Mouse (Mus musculus) CH12.LX (cell line): ENCODE results near the gene Kntc1.

Experiments used
- BHLHE40 ChIP-seq: IDR thresholded peaks from 2 replicates; pipeline ENCODE4 v1.6.1; 2011; ENCODE audit warnings: mild to moderate bottlenecking, low read depth, low read length, improper control_type of control experiment
- CTCF ChIP-seq, 2 experiments: IDR thresholded peaks in 1 of 2; conservative IDR thresholded peaks in 1 of 2; 2 replicates each; pipeline ENCODE4 v1.5.1; 2011 to 2012; ENCODE audit warnings: low read depth in 2 of 2, low read length in 2 of 2, improper control_type of control experiment in 1 of 2, inconsistent platforms in 1 of 2, mild to moderate bottlenecking in 1 of 2, moderate library complexity in 1 of 2
- ELF1 ChIP-seq: IDR thresholded peaks from 2 replicates; pipeline ENCODE4 v1.6.1; 2014; ENCODE audit warnings: low read depth, mild to moderate bottlenecking, inconsistent platforms, low read length, improper control_type of control experiment
- HCFC1 ChIP-seq: IDR thresholded peaks from 2 replicates; pipeline ENCODE4 v1.6.1; 2012; ENCODE audit warnings: low read depth, mild to moderate bottlenecking, inconsistent platforms, low read length, improper control_type of control experiment
- IRF4 ChIP-seq: IDR thresholded peaks from 2 replicates; pipeline ENCODE4 v1.6.1; 2014; ENCODE audit warnings: low read depth, mild to moderate bottlenecking, inconsistent platforms, low read length, improper control_type of control experiment
- KAT2A ChIP-seq: IDR thresholded peaks from 2 replicates; pipeline ENCODE4 v1.6.1; 2012; ENCODE audit warnings: low read length, improper control_type of control experiment, inconsistent platforms; ENCODE audit not compliant: insufficient replicate concordance
- NRF1 ChIP-seq: IDR thresholded peaks from 2 replicates; pipeline ENCODE4 v1.6.1; 2014; ENCODE audit warnings: low read depth, mild to moderate bottlenecking, inconsistent platforms, low read length, improper control_type of control experiment, moderate library complexity
- PAX5 ChIP-seq: IDR thresholded peaks from 2 replicates; pipeline ENCODE4 v1.6.1; 2012; ENCODE audit warnings: low read length, inconsistent platforms, mixed read lengths
- POLR2A ChIP-seq: IDR thresholded peaks from 2 replicates; pipeline ENCODE4 v1.6.1; 2011; ENCODE audit warnings: low read depth, mild to moderate bottlenecking, improper control_type of control experiment, low read length
- RAD21 ChIP-seq: IDR thresholded peaks from 2 replicates; pipeline ENCODE4 v1.6.1; 2011; ENCODE audit warnings: low read depth, mild to moderate bottlenecking, low read length, improper control_type of control experiment, moderate library complexity
- TCF12 ChIP-seq: IDR thresholded peaks from 2 replicates; pipeline ENCODE4 v1.6.1; 2014; ENCODE audit warnings: low read depth, mild to moderate bottlenecking, inconsistent platforms, low read length, improper control_type of control experiment
- USF1 ChIP-seq: IDR thresholded peaks from 2 replicates; pipeline ENCODE4 v1.6.1; 2014; ENCODE audit warnings: low read depth, mild to moderate bottlenecking, inconsistent platforms, low read length, improper control_type of control experiment
- ZNF384 ChIP-seq: IDR thresholded peaks from 2 replicates; pipeline ENCODE4 v1.6.1; 2012; ENCODE audit warnings: low read depth, low read length, improper control_type of control experiment, inconsistent platforms

- TF ChIP-seq PAX5 (no peak), TCF12 (no peak), CTCF (conservative IDR thresholded peaks at IDR 0.05 in 1 of 2, IDR thresholded peaks at IDR 0.05 in 1 of 2; ENCODE audit: low read depth in 2 of 2, low read length in 2 of 2) (no peak), HCFC1 (no peak), USF1 (no peak), RAD21 (no peak), NRF1 (no peak), BHLHE40 (no peak), ELF1 (no peak), POLR2A (no peak), ZNF384 (no peak), KAT2A (no peak), IRF4 (no peak)
Measured at GRCm38 (mm10) chr5:123865365-123865764, 115.8 kb downstream of the Kntc1 start, which contains the start of gene Hcar2.
